Mouse (Mus musculus) cortical plate, adult 2 months (tissue): ENCODE measurements around the gene Fam189b. TPM values are rescaled to one million over a fixed set of nuclear protein-coding genes. Genes with fewer than 3 reads are reported as not detected.

Experiments
- H3K27ac ChIP-seq: fragments of 200-500 bp; 2 replicates; pipeline ENCODE4 v1.5.1; 2012; ENCODE audit warnings: low read length, control low read depth, inconsistent platforms; ENCODE audit not compliant: insufficient read depth
- H3K4me1 ChIP-seq: fragments of 200-500 bp; 2 replicates; pipeline ENCODE4 v1.6.1; 2011; ENCODE audit warnings: low read length; ENCODE audit not compliant: control insufficient read depth, insufficient read depth
- H3K4me3 ChIP-seq: fragments of 200-500 bp; 2 replicates; pipeline ENCODE4 v1.5.1; 2011; ENCODE audit warnings: mild to moderate bottlenecking, low read length, control low read depth; ENCODE audit not compliant: insufficient read depth
- CTCF ChIP-seq: fragments of 200-500 bp; IDR thresholded peaks from 2 replicates; pipeline ENCODE4 v1.5.1; 2011; ENCODE audit warnings: mild to moderate bottlenecking, control low read depth, low read length; ENCODE audit not compliant: insufficient read depth; ENCODE audit errors: extremely low read depth
- POLR2A ChIP-seq: fragments of 200-500 bp; IDR thresholded peaks from 2 replicates; pipeline ENCODE4 v1.6.1; 2011; ENCODE audit warnings: mild to moderate bottlenecking, low read length, control low read depth; ENCODE audit not compliant: insufficient read depth; ENCODE audit errors: extremely low read depth
- polyA plus RNA-seq: library from polyadenylated mRNA; depleted of rRNA; stranded (reverse); fragments of >200 nt; gene quantifications from 2 replicates; pipeline ENCODE4 v1.2.3, GENCODE M21; 2012

The Fam189b gene
- polyA plus RNA-seq, 1 experiment: 84.1 TPM

GRCm38 (mm10) chr3:89164506-89165267 is 18.3 kb upstream of the Fam189b start, which contains the start of gene Clk2:
Gene Clk2 (plus strand): TSS chr3:89164795.
- peak within 1 kb of the TSS; percentile 89 for H3K27ac ChIP-seq
- peaks cover 11% of the 10 kb centered on the region for H3K4me1 ChIP-seq
- peak; percentile 87 for TF ChIP-seq POLR2A
- no peak for TF ChIP-seq CTCF
- H3K4me3 ChIP-seq: peak within 1 kb of the TSS; percentile 98

- H3K4me1 ChIP-seq: peaks cover 11% of the 10 kb centered on the region
- H3K27ac ChIP-seq: peak overlapping the region; percentile 87; the same call in 1 of the 2 replicates
- H3K4me3 ChIP-seq: peak overlapping the region; percentile 98
- TF ChIP-seq POLR2A (no peak), CTCF (no peak)
Observed at GRCm38 (mm10) chr3:89165268-89165870, 17.6 kb upstream of the Fam189b start.

GRCm38 (mm10) chr3:89166945-89167344 is 16.0 kb upstream of the Fam189b start:
- H3K4me1 ChIP-seq: peaks cover 11% of the 10 kb centered on the region
- H3K27ac ChIP-seq: no peak overlapping the region
- H3K4me3 ChIP-seq: no peak overlapping the region
- TF ChIP-seq POLR2A (no peak), CTCF (no peak)

GRCm38 (mm10) chr3:89174844-89175243 is 8.1 kb upstream of the Fam189b start:
- Histone ChIP-seq H3K4me3 (no peak overlapping the region), H3K4me1 (no peaks in the 10 kb centered on the region; the same call in 1 of the 2 replicates)

GRCm38 (mm10) chr3:89175544-89175943 is 7.4 kb upstream of the Fam189b start:
- H3K27ac ChIP-seq: no peak overlapping the region
- no peak for TF ChIP-seq CTCF
- TF ChIP-seq POLR2A: no peak
- no peaks in the 10 kb centered on the region; the same call in 1 of the 2 replicates for H3K4me1 ChIP-seq
- no peak overlapping the region for H3K4me3 ChIP-seq

More at GRCm38 (mm10) chr3:89174844-89175243, 8.1 kb upstream of the Fam189b start:
- TF ChIP-seq CTCF: no peak
- no peak for TF ChIP-seq POLR2A
- H3K27ac ChIP-seq: no peak overlapping the region

GRCm38 (mm10) chr3:89176421-89176820 is 6.5 kb upstream of the Fam189b start:
- H3K4me3 ChIP-seq: no peak overlapping the region
- TF ChIP-seq CTCF (no peak), POLR2A (no peak)
- no peaks in the 10 kb centered on the region; the same call in 1 of the 2 replicates for H3K4me1 ChIP-seq
- no peak overlapping the region for H3K27ac ChIP-seq

- TF ChIP-seq CTCF: no peak
- peak; percentile 93 for TF ChIP-seq POLR2A
Observed at GRCm38 (mm10) chr3:89177242-89178106, 5.5 kb upstream of the Fam189b start, which contains the start of gene Scamp3. Gene Scamp3 (plus strand): TSS chr3:89177473.

GRCm38 (mm10) chr3:89178107-89178385 is 4.9 kb upstream of the Fam189b start:
- H3K4me3 ChIP-seq: peak overlapping the region; percentile 74
- H3K4me1 ChIP-seq: no peaks in the 10 kb centered on the region; the same call in 1 of the 2 replicates
- H3K27ac ChIP-seq: no peak overlapping the region
- TF ChIP-seq CTCF (no peak), POLR2A (no peak)

More at GRCm38 (mm10) chr3:89177242-89178106, 5.5 kb upstream of the Fam189b start, which contains the start of gene Scamp3:
- Histone ChIP-seq H3K4me1 (no peaks in the 10 kb centered on the region; the same call in 1 of the 2 replicates), H3K27ac (0 out of 2 replicates have a peak within 1 kb of the TSS, but pooled peaks have one; percentile 21), H3K4me3 (peak within 1 kb of the TSS; percentile 74)

GRCm38 (mm10) chr3:89179056-89179455 is 3.9 kb upstream of the Fam189b start:
- Histone ChIP-seq H3K27ac (no peak overlapping the region), H3K4me1 (no peaks in the 10 kb centered on the region; the same call in 1 of the 2 replicates), H3K4me3 (no peak overlapping the region)
- TF ChIP-seq CTCF: no peak
- TF ChIP-seq POLR2A: no peak
